In genomic region chr12:100952193-100952931, GRCm38 (mm10) we compare ENCODE assay signal across 8 mouse cellular contexts. TPM values are rescaled to one million over a fixed set of nuclear protein-coding genes. Genes with fewer than 3 reads are reported as not detected.
DNase-seq lines count a peak whose midpoint lies in the region; ATAC-seq and TF ChIP-seq lines count a peak whose summit lies in the region.

No protein-coding gene starts in this region.

- H3K36me3 ChIP-seq in G1E (replicated peaks) = peaks cover 97% of the 10 kb centered on the region
- H3K36me3 ChIP-seq in forebrain, embryonic 16.5 days (ENCODE audit: control insufficient read depth, insufficient read depth) = 0 out of 2 replicates have a peak, but pooled peaks cover 4% of the 10 kb centered on the region

- H3K9me3 ChIP-seq in G1E (replicated peaks) = no peaks in the 10 kb centered on the region
- no peaks in the 10 kb centered on the region for H3K9me3 ChIP-seq in forebrain, embryonic 16.5 days (ENCODE audit: control insufficient read depth, low read length)

- peak; percentile 91 for DNase-seq in G1E (ENCODE audit: low spot score)
- peak; percentile 75 for DNase-seq in c-Kit-positive CD71-positive TER-119-negative erythroid progenitor cells, embryonic 14.5 days (ENCODE audit: low read depth)
- DNase-seq in heart, postnatal 36 days = peak; percentile 80 to 81
- peak; percentile 69 to 86 for DNase-seq in layer of hippocampus, adult 18-20 months (ENCODE audit: low spot score in 2 of 2)
- DNase-seq in lung, adult 2 months = peak; percentile 69
- DNase-seq in thymus, postnatal 25 days = peak; percentile 80

- ATAC-seq in G1E (ENCODE audit: extremely low read depth, insufficient number of reproducible peaks, low FRiP score, poor library complexity, severe bottlenecking) = peak; percentile 73
- ATAC-seq in forebrain, embryonic 16.5 days = peak; percentile 89

- peaks cover 35% of the 10 kb centered on the region for H3K4me1 ChIP-seq in G1E (ENCODE audit: insufficient read depth, low read depth, low read length)
- peaks cover 7% of the 10 kb centered on the region for H3K4me1 ChIP-seq in forebrain, embryonic 16.5 days (replicated peaks; ENCODE audit: control insufficient read depth, insufficient read depth, low read length)
- H3K4me1 ChIP-seq in lung, adult 2 months (ENCODE audit: control insufficient read depth, insufficient read depth, low read length) = peaks cover 4% of the 10 kb centered on the region
- no peaks in the 10 kb centered on the region; the same call in 1 of the 2 replicates for H3K4me1 ChIP-seq in olfactory bulb, adult 2 months (ENCODE audit: control insufficient read depth, insufficient read depth, low read length)

- TF ChIP-seq POLR2A in lung, adult 2 months (IDR thresholded peaks at IDR 0.05; ENCODE audit: borderline replicate concordance, extremely low read depth, low read depth, low read length) = no peak
- TF ChIP-seq POLR2A in olfactory bulb, adult 2 months (IDR thresholded peaks at IDR 0.05; ENCODE audit: insufficient read depth, low read depth, low read length) = no peak

- H3K4me3 ChIP-seq in G1E (ENCODE audit: low read depth, low read length) = no peak overlapping the region
- no peak overlapping the region for H3K4me3 ChIP-seq in forebrain, embryonic 16.5 days (replicated peaks; ENCODE audit: low read length)
- no peak overlapping the region for H3K4me3 ChIP-seq in lung, adult 2 months (replicated peaks; ENCODE audit: extremely low read depth, low read depth, low read length)
- no peak overlapping the region for H3K4me3 ChIP-seq in olfactory bulb, adult 2 months (ENCODE audit: insufficient read depth, low read depth, low read length)

- 35% methylated on average over 9 of the region's 9 CpGs for WGBS in forebrain, embryonic 16.5 days
- WGBS in lung, adult 2 months = 21% methylated on average over 9 of the region's 9 CpGs
- WGBS in olfactory bulb, adult 2 months = 28% methylated on average over 9 of the region's 9 CpGs

- H3K9ac ChIP-seq in forebrain, embryonic 16.5 days (replicated peaks; ENCODE audit: low read depth, low read length) = no peak overlapping the region

- intact Hi-C loops in heart, postnatal 36 days (cut with DNase I) = loop anchor here (1.0 kb wide), 2 partner anchors 15 to 77 kb away; partner anchors contain the start of gene Ccdc88c

- no peak overlapping the region for H3K4me2 ChIP-seq in forebrain, embryonic 16.5 days (ENCODE audit: low read length)

- peak overlapping the region; percentile 38 for H3K27ac ChIP-seq in forebrain, embryonic 16.5 days (ENCODE audit: low read length)
- no peak overlapping the region for H3K27ac ChIP-seq in olfactory bulb, adult 2 months (ENCODE audit: insufficient read depth, low read depth, low read length)

- peak; percentile 78 for TF ChIP-seq CTCF in G1E (IDR thresholded peaks at IDR 0.05; ENCODE audit: low read depth, low read length)
- peak; percentile 83 for TF ChIP-seq CTCF in lung, adult 2 months (IDR thresholded peaks at IDR 0.05; ENCODE audit: insufficient read depth, low read length)
- peak; percentile 50 for TF ChIP-seq CTCF in olfactory bulb, adult 2 months (IDR thresholded peaks at IDR 0.05; ENCODE audit: insufficient read depth, low read depth, low read length)

- no peaks in the 10 kb centered on the region for H3K27me3 ChIP-seq in G1E (ENCODE audit: insufficient read depth, low read length)
- H3K27me3 ChIP-seq in forebrain, embryonic 16.5 days (replicated peaks; ENCODE audit: control insufficient read depth, insufficient read depth, low read length) = no peaks in the 10 kb centered on the region

RNA-seq across cellular contexts. Expression of gene Gpr68, which starts 44.4 kb away (rescaled TPM):
- total RNA-seq in G1E (2014; fragmentation: Nextera tagmentation) (not detected in 2 replicates), G1E (2017) (0.11 and 0.17 TPM in 2 replicates)
- polyA plus RNA-seq in G1E (2012) = not detected in 2 replicates
- 0.87 and 1.7 TPM in 2 replicates for polyA plus RNA-seq in forebrain, embryonic 16.5 days (2015; fragmentation: Nextera tagmentation; extraction: Ambion mirVana)
- under 1 TPM; 0.14 to 0.16 TPM for total RNA-seq in heart, postnatal 36 days (2021)
- 10 to 100 TPM; 18.7 to 21.5 TPM for total RNA-seq in layer of hippocampus, adult 18-20 months (2021)
- polyA plus RNA-seq in lung, adult 2 months (2012; rRNA removed) = 3.2 and 4.2 TPM in 2 replicates
- not detected in 2 replicates for polyA plus RNA-seq in olfactory bulb, adult 2 months (2012; ENCODE audit: insufficient read depth, insufficient read length, low replicate concordance, missing spikeins)
